Mouse (Mus musculus) spleen, postnatal 0 days (tissue): ENCODE measurements around the gene Slc5a7. TPM values are rescaled to one million over a fixed set of nuclear protein-coding genes. Genes with fewer than 3 reads are reported as not detected.

ENCODE experiments used
- polyA plus RNA-seq: library from polyadenylated mRNA; unstranded; fragments of >200 nt; fragmentation: Nextera tagmentation; extraction: Ambion mirVana; gene quantifications from 2 replicates; pipeline ENCODE4 v1.2.1, GENCODE M21; 2015

The Slc5a7 gene
- not detected in 2 replicates for polyA plus RNA-seq

GRCm38 (mm10) chr17:54298934-54299333, at the start of gene Slc5a7:
Gene Slc5a7 (minus strand): TSS chr17:54299034.

